Mouse (Mus musculus) heart, postnatal 10 days (tissue): ENCODE measurements around the gene Cx3cr1. TPM values are rescaled to one million over a fixed set of nuclear protein-coding genes. Genes with fewer than 3 reads are reported as not detected.

Experiments used
- DNase-seq, 2 experiments: peaks; one replicate each; pipeline ENCODE4 v3.0.0; 2021
- intact Hi-C: fragments of 180-260 bp; cut with DNase I; formaldehyde crosslinking; loops from one replicate; pipeline ENCODE4 v1.15.1; 2025
- total RNA-seq, 2 experiments: library from RNA; stranded (reverse); gene quantifications; 2 replicates each; pipeline ENCODE4 v1.2.3; 2021

Gene Cx3cr1
- total RNA-seq, 2 experiments from 2014 or later: 3.9 to 7.1 TPM

DNA sequence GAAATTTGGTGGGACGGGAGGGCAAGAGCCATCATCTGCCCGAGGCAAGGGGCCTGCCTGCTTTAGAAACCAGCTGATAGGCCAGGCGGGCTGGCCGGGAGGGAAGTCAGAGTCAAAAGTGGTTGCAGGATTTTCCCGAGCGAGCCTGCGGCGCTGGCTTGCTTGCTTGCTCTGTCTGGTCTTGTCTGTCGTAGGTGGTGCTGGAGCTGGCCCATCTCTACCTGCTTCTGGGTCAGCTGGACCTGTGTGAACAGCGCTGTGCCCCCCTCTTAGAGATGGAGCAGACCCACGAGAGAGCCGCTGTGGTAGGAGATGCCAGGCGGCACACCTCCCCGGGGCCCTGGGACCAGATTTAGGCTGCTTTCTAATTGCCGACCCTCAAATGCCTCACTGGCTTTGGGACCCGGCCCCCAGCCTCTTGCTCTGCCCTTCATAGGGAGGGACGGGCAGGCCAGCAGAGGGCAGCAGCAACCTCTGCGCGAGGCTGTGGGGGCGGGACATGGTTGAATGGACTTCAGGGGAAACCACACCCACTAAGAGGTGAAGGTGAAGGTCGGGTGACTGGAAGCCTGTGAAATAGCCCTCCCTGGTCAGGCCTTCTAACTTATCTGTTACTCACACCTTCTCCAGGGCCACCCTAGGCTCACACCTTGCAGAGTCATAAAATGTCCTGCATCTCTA lies 106.6 kb downstream of the Cx3cr1 start:
- intact Hi-C loops: loop anchor here (1.0 to 5.0 kb wide), 3 partner anchors 48 to 134 kb away; no protein-coding TSS in a partner anchor

DNA sequence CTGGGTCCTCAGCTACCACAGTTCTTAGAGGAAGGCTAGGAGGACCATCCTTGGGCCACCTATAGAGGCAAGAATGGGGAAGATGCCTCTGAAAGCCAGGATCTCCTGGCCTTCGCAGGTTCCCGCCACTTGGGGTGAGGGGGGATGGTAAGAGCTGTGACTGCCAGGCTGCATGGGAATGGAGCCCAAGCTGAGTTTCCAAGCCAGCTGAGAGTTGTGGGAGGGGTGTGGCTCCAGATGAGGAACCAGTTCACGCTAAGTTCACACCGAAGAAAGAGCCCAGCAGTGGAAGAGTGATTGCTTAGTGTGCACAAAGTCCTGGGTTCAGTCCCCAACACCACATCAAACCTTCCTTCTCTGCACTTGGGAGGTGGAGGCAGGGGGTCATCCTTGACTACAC lies 107.5 kb downstream of the Cx3cr1 start:
- intact Hi-C loops: loop anchor here (2.0 to 5.0 kb wide), 2 partner anchors 111 to 135 kb away; no protein-coding TSS in a partner anchor
- no peak for DNase-seq

More for the DNA sequence above, 106.6 kb downstream of the Cx3cr1 start:
- DNase-seq: peak; percentile 75 to 84

DNA sequence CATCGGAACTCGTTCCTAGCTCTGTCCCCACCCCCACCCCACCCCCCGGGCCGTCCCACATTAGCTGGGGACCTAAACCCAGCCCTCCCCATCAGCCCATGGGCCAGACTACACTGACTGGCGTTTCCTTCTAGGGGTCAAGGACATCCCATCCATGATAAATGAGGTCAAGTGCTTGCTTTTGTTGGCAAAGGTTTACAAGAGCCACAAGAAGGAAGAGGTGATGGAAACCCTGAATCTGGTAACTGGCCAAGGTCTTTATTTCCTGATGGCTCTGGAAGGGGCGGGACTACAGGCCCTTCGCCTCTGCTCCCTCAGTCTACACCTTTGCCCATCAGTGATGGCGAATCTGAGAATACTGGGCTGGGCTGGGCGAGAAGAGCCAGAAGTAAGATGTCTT lies 110.8 kb downstream of the Cx3cr1 start:
- intact Hi-C loops: no loop called here

DNA sequence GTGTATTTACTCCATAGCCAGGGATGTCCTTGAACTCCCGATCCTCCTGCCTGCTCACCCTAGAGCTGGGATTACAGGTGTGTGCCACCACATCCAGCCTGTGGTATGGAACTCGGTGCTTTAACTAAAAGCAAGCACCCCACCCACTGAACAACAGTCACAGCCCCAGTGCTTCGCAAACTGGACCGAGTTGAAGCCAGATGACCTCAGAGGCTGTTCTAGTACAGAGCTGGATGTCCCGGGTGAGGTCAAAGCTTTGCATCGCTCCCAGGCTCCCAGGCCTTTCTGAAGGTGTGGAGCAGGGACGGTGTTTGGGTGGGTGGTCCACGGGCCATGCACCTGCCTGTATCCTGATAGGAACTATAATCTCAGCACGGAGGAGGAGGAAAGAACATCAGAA lies 118.3 kb downstream of the Cx3cr1 start:
- no peak for DNase-seq
- intact Hi-C loops: no loop called here

More for the DNA sequence above, 110.8 kb downstream of the Cx3cr1 start:
- no peak for DNase-seq

DNA sequence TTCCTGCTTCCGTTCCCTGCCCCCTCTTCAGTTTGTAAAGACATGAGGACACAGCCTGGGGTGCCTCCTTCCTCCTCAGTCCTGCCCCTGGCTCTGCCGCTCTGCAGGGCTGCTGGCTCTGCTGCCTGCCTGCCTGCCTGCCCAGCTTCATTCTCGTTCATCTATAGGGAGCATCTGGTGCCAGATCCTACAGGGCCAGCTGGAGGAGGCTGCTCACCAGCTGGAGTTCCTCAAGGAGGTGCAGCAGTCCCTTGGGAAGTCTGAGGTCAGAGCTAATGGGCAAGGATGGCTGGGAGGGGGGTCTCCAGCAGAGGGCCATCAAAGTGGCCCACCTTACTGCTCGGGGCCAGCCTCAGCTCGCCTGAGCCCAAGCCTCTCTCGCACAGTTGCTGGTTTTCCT lies 119.2 kb downstream of the Cx3cr1 start:
- intact Hi-C loops: no loop called here
- DNase-seq: peak; percentile 44 to 58

DNA sequence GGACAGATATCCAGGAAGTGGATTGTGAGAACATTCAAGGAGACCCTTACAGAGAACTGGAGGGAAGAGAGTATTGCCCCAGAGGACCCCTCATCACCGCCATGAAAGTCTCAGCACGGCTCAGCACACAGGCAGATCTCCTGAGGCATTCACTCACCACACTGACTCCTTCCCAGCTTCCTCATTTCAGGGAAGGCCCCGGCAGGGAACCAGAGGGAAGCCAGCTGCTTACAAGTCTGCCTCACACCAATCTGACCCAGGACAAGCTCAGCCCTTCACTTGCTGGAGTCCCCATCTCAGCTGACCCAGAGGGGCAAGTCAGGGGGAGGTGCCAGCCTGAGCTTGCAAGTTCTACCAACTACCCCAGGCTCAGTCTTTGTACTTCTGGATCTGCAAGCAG lies 120.9 kb downstream of the Cx3cr1 start:
- no peak for DNase-seq
- intact Hi-C loops: no loop called here

DNA sequence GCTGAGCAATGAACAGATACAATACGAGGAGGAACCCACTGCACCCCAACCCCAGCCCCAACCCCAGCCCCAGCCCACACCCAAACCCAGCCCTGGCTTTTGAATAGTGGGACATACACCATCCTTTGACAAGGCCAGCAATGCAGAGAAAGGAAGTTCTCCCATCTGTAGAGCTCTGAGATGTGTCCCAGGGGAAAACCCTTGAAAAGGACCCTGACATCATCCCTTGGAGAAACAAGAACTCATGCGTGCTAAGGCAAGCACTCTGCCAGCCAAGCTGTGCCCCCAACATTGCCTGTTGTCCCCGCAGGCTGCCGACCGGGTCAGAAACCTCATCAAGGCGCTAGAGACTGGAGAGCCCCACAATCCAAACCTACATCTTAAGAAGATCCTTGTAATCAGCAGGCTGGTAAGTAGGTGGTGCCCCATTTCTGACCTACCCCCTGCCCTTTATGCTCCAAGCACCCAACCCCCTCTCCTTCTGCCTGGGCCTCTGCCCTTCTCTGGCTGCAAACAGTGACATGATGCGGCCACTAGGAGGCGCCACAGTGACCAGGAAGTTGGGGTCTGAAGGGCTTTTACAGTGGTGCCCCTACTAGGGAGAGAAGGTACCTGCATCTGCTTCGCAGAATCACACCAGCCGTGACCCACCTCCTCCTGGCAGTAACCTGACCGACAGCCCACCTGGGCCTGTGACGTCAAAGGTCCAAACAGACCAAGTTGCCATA lies 124.3 kb downstream of the Cx3cr1 start:
- DNase-seq: peak in 1 of 2 experiments; percentile 57
- intact Hi-C loops: no loop called here

DNA sequence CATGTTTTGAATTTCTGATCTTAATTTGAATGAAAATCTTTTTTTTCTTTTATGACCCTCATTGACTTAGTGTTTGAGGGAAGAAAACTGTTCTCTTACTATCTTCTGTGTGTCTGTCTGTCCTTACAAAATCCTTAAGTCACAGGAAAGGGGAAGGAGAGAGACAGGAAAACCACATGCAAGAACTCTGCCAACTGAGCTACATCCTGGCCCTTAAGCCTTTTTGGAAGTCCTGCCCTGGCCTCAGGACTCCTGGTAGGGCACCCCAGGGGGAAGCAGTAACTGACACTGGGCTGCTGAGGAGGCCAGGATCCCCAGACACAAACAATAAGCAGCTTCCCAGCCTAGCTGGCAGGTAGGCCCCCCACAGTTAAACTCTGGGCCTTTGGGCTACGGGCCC lies 126.4 kb downstream of the Cx3cr1 start:
- intact Hi-C loops: no loop called here
- DNase-seq: no peak

DNA sequence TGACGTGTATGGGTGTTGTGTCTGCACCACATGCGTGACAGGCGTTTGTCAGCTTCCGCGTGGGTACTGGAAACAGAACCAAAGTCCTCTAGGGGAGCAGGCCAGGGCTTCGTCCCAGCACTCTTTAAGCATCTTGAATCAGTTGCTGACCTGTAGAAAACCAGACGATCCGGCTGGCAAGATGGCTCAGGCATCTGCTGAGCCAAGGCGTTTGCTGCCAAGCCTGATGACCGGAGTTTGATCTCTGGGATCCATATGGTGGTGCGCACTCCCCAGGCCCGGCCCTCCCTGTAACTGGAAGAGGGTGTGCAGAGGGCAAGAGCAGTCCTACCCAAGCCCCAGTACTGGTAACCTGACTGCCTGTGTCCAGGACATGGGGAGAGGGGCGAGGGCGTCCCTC lies 127.8 kb downstream of the Cx3cr1 start:
- intact Hi-C loops: no loop called here
- no peak for DNase-seq

DNA sequence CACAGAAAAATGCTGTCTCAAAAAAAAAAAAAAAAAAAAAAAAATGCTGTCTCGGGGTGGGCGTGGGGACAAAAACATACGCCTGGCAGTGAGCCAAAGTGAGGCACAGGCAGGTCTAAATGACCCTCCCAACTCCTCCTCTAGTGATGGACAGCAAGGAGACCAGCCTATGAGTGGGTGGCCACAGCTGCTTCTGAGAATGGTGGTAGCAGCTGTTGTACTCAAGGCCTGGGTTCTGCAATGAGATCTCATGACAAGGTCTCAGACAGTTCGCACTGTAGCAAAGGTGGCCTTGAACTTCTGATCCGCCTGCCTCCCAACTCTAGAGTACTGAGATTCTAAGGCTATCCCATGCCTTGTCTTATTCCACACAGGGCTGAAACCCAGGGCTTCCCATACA lies 128.3 kb downstream of the Cx3cr1 start:
- no peak for DNase-seq
- intact Hi-C loops: no loop called here

DNA sequence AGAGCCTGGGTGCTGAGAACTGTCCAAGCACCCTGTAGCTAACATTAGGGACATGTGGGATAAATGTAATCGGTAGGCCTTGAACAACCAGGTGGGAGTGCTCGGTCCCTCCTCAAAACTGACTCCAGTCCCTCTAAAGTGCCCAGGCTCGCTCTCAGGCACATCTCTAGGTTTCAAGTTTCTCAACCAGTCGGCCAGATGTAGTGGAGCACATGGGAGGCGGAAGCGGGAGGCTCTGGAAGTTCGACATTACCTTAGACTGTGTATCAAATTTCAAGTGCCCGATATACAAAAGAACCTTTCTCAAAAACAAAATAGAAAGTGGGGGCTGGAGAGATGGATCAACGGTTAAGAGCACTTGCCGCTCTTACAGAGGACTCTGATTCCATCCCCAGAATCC lies 130.0 kb downstream of the Cx3cr1 start:
- DNase-seq: no peak
- intact Hi-C loops: loop anchor here (2.0 kb wide), 1 partner anchor 39 kb away; no protein-coding TSS in a partner anchor

DNA sequence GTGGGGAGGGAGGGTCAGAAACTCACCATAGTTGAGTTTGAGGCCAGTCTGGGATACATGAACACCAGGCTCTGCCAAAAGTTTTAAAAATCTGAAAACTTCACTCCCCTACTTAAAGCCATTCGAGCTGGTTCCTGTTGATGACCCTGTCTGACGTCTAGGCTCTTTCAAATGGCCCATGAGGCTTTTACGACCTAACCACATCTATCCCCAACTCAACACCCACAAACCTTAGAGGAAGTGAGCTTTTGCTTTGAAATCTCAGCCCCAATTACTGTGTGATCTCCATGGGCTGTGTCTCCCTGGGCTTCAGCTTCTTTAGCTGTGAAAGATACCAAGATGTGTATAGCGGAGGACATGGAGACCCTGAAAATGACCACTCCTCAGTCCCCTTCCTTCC lies 131.2 kb downstream of the Cx3cr1 start:
- intact Hi-C loops: loop anchor here (2.0 kb wide), 1 partner anchor 40 kb away; no protein-coding TSS in a partner anchor
- no peak for DNase-seq

DNA sequence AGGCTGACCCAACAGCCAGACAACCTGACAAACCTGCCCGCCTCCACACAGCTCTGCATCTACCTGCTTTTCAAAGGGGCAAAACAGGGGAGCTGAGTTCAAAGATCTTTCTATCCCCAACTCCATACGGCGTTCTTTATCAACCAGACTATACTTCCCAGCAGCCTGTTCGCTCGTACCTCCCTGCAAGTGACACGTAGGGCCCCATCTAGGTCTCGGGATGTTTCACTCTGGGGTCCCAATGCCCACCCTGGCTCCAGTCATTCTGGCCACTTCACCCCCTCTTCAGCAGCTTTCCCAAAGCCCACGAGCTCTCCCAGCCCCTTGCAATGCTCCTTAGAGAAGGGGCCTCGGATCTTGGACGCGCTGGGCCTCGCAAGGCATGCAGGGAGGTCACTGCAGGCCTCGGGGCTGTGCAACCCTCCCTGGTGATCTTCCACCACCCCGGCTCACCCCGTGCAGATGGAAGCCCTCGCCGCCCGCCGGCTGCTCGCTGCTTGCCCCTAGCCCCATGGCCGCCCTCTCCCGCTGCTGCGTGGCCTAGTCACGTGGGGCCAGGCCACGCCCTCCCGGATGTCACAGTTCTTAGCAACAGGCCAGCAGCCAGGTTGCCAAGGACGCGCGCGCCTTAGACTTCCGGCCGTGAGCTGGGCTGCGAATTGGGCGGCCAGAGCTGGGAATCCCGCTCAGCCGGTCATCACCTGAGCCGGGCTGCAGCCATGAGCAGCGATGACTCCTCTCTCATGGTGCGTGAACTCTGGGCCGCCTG lies 132.5 kb downstream of the Cx3cr1 start, which contains the start of the genes Gorasp1 and Ttc21a:
TSS of gene Gorasp1 (minus strand) at position 561 of the 769 bp plus-strand sequence.
TSS of gene Ttc21a (plus strand) at position 602 of the 769 bp plus-strand sequence.
- intact Hi-C loops: loop anchor here (2.0 kb wide), 1 partner anchor 74 kb away; no protein-coding TSS in a partner anchor

DNA sequence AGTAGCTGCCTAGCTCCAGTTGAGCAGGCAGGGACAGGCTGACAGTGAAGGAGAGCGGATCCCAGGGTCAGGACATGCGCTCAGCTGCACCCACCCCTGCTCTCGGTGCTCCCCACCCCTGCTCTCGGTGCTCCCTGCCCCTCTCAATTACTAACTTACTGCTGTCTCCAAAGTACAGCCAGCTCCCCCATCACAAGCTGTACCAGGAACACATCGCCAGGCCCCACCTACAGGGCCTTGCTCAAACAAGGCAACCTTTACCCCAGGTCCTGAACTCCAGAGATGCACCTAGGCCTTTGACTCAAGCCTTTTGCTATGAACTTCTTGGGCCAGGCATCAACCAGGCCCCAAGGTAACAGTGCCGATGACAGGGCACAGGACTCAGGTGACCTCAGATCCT lies 136.0 kb downstream of the Cx3cr1 start:
- intact Hi-C loops: no loop called here

More for the DNA sequence above, 132.5 kb downstream of the Cx3cr1 start, which contains the start of the genes Gorasp1 and Ttc21a:
- DNase-seq: peak; percentile 96 to 98

DNA sequence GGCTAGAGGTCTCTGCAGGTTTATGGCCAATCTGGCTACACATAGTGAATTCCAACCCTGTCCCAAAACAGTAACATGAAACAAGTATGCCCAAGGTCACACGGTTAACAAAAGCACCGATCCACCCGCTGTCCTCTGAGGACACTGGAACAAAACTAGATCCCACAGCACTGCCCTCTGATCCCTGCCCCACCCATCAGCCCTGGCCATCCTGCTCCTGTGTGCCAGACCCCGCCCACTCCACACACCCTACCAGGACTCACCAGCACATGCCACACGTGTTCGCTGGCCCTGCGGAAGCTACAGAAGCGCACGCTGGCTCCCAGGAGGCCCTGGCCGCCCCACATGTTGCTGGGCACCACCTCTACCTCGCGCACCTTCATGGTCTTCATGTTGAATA lies 137.3 kb downstream of the Cx3cr1 start:
- peak in 1 of 2 experiments; percentile 18 for DNase-seq
- intact Hi-C loops: no loop called here

More for the DNA sequence above, 136.0 kb downstream of the Cx3cr1 start:
- no peak for DNase-seq

DNA sequence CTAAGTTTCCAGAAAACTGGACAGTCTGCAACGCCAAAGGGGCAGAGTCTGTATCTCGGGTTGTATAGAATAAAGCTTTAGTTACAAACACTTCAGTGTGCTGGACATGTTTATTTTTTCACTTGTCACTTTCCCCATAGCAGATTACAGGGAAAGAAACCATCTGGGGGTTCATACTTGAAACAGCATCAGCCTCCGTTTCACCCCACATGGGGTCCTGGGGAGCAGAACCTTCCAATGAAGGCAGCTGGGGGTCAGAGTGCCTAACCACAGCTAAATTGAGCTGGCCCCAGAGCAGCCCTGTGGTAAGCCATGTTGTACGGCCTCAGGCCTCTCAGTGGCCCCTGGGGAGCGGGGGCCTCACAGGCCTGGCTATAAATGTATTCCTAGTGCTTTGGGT lies 143.2 kb downstream of the Cx3cr1 start:
- intact Hi-C loops: no loop called here
- no peak for DNase-seq

DNA sequence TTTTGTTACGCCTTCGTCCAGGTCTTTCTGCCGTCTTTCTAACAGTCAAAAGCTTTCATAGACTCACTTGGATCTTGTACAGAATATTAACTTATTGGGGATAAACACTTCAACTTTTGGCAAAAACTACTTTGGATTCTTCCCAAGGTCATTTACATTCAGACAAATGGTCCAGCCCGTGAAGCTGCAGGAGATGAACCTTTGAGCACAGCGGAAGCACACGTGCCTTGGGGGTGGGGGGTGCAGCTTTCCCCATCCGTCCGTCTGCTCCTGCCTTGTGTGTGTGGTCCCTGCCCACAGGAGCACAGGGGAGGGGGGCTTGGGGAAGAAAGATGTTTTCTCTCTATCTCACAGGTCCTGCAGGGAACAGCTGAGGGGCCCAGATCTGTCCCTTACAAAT lies 143.9 kb downstream of the Cx3cr1 start:
- DNase-seq: no peak
- intact Hi-C loops: no loop called here

DNA sequence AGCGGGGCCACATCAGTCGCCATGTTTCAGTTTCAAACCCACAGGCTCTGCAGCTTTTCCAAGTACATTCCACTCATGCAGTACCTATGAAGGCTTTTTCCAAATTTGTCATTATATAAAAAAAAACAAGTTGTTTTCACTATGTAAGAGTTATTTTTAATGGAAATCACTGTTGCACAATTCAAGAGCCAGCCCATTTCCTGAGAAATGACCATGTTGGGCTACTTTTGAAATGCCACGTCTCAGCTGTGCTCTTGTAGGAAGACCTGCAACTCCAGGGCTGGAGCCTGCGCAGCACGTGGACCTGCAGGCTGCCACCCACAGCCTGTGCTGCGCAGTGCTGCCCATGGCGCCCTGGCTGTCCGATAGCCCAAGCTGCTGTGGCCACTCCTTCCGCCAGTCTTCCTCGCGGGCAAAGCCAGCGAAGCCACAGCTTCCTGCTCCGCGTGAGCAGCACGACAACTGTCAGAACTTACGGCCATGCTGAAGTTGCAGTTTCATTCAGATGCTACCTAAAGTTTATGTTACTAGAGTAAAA lies 144.5 kb downstream of the Cx3cr1 start:
- no peak for DNase-seq
- intact Hi-C loops: no loop called here

DNA sequence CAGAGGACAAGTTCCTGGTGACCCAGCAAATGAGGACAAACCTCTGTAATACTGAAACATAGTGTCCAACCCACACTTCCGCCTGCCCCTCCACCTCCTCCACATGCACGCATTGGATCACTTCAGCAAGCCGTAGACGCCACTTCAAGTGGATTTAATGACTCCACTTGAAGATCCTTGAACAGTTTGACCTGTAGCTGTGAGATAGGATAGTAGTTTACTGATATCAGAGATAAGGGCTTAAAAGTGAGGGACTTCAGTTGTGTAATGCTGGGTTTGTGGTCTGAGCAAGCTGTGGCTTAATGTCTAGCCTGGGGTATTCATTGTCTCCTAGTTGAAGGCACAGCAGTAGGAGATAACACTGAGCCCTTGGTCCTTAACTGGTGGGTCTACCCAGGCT lies 146.2 kb downstream of the Cx3cr1 start:
- DNase-seq: no peak
- intact Hi-C loops: no loop called here

DNA sequence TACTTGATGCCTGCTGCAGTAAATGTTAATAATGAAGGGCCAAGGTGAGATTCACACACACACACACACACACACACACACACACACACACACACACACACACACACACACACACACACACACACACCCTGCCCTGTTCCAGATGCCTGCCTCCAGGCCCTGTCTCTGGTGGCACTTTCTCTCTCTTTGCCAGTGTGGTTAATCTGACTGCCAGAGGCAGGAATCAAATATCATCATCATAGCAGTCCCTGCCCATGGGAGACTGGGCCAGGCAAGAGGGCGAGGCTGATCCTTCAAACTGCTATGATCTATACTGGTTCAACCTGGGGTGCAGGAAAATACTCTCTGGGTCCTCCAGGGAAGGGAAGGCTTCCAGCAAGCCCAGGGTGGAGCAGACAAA lies 149.8 kb downstream of the Cx3cr1 start:
- intact Hi-C loops: no loop called here

More for the DNA sequence above, 149.8 kb downstream of the Cx3cr1 start:
- no peak for DNase-seq
